Mouse (Mus musculus): ENCODE measurements around the gene Disp1.

DNA sequence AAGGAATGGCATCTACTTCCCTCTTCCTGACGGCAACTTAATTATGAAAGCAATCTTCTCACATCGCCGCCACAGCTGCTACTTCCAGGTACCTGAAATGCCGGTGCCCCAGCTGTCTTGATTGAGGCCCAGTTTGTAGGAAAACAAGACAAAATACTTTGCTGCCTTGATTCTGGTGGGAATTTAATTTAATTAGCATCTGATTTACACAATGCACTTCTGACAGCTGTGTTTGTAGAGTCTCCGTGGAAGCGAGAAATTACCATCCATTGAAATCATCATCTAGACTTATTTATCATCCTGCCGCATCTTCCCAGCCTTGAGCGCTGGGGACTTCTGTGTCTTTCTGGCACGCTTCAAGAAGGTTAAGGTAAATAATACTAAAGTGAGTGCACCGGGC, 31.3 kb upstream of the Disp1 start:
- TF ChIP-seq POLR2AphosphoS5 (IDR thresholded peaks at IDR 0.05; ENCODE audit: insufficient replicate concordance, low read depth, low read length) (no peak), CTCF (IDR thresholded peaks at IDR 0.05; ENCODE audit: low read depth, low read length) (no peak), GATA2 (IDR thresholded peaks at IDR 0.05; ENCODE audit: borderline replicate concordance, low read depth, low read length) (no peak)

All from G1E (cell line).